Mouse (Mus musculus) Patski (cell line): ENCODE measurements around the gene Msi2. TPM values are rescaled to one million over a fixed set of nuclear protein-coding genes. Genes with fewer than 3 reads are reported as not detected.

Experiments
- ATAC-seq: fragments of 100-300 bp; one replicate; pipeline ENCODE4 v1.8.0; 2021
- CTCF ChIA-PET: fragments of 350-600 bp; sonication (Branson Sonifier 250); formaldehyde crosslinking; loops from one replicate; lab custom pipeline; 2022; ENCODE audit warnings: inconsistent platforms; lab: Charles Lee
- POLR2A ChIA-PET: fragments of 350-600 bp; sonication (Branson Sonifier 250); formaldehyde crosslinking; loops from one replicate; lab custom pipeline; 2022; ENCODE audit warnings: antibody characterized with exemption, inconsistent platforms; lab: Charles Lee
- DNase-seq: peaks from one replicate; pipeline ENCODE4 v3.0.0-alpha.2; 2011; ENCODE audit warnings: low read depth, low spot score
- H3K27me3 ChIP-seq: fragments of 371-371 bp; one replicate; pipeline ENCODE4 v1.5.1; 2021
- CTCF ChIP-seq: fragments of 100-300 bp; IDR thresholded peaks from one replicate; pipeline ENCODE4 v1.5.1; 2021
- in situ Hi-C: fragments of 300-500 bp; cut with MboI; formaldehyde crosslinking; loops from 3 replicates; pipeline ENCODE4 v1.11.1; 2018; ENCODE audit warnings: low pct_unique_long_range_greater_than_20kb, mixed read lengths
- polyA plus RNA-seq: library from polyadenylated mRNA; unstranded; gene quantifications from one replicate; pipeline ENCODE4 v1.2.3, GENCODE M21; 2021

Msi2 gene
- polyA plus RNA-seq, 1 experiment from 2014 or later: 72.3 TPM

DNA sequence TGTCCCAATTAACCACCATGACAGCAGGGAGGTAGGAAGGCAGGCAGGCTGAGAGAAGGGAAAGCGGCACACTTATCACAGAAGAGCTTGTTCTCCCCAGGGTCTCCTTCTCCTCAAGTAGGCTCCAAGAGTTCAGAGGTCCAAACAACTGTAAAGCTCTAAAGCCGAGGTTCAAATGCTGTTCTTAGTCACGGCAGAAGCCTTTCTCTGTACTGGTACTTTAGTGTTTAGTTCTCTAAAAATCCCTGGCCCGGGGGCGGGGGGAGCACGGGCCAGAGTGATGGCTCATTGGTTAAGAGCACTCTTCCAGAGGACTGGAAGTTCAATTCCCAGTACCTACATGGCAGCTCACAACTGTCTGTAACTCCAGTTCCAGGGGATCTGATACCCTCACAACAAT is 165.9 kb downstream of the Msi2 start:
- CTCF ChIA-PET: interaction anchor here (1.3 to 1.4 kb wide), 2 partner anchors 19 to 24 kb away, joined by 3 to 4 read pairs; no protein-coding TSS in a partner anchor

GRCm38 (mm10) chr11:88551034-88551433 is 167.3 kb downstream of the Msi2 start:
- no peak for DNase-seq
- in situ Hi-C loops: loop anchor here (5.0 to 10.0 kb wide), 3 partner anchors 66 to 274 kb away; no protein-coding TSS in a partner anchor

More for the DNA sequence above, 165.9 kb downstream of the Msi2 start:
- POLR2A ChIA-PET: interaction anchor here (0.6 to 1.1 kb wide), 2 partner anchors 32 to 76 kb away, joined by 3 read pairs; no protein-coding TSS in a partner anchor
- H3K27me3 ChIP-seq: no peaks in the 10 kb centered on the region
- DNase-seq (no peak), ATAC-seq (no peak)
- in situ Hi-C loops: loop anchor here (5.0 to 10.0 kb wide), 3 partner anchors 65 to 272 kb away; no protein-coding TSS in a partner anchor
- no peak for TF ChIP-seq CTCF

DNA sequence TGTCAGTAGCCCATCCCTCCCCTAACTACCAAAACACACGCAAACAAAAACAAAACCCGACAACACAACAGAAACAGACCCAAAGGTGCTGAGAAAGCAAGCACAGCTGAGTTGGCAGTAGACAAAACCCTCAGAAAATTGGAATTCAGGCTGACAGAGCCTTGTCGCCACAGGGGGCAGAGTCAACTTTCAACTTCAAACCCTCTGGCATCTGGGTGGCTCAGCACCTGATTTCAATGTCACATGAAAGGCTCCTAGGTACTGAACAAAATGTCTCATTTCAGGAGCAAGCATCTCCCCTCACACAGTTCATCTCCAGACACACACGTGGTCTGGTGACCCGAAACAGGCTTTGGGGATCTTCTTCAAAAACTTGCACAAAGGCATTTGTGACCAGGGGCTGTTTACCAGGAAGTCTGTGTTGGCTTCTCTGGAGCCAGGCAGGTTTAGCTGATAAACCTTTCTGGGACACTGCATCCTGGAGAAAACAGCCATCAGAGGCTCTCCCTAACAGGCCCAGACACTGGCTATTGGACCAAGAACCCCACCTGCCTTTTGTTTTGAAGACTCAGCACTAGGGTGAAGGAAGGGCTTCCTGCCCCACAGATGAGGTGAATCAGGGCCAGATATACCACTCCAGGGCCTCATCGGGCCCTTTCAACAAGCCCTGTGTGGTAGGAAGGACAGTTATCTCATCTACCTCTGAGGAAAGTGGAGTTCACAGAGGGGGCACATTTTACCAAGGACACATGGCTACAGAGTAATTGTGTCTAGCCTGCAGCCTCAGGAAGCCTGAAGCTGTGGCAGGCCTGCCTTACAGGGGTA is 168.0 kb downstream of the Msi2 start:
- ATAC-seq (no peak), DNase-seq (no peak)
- no peaks in the 10 kb centered on the region for H3K27me3 ChIP-seq
- POLR2A ChIA-PET: no interaction called here
- in situ Hi-C loops: loop anchor here (5.0 to 10.0 kb wide), 3 partner anchors 67 to 275 kb away; no protein-coding TSS in a partner anchor
- TF ChIP-seq CTCF: no peak
- CTCF ChIA-PET: interaction anchor here (0.9 to 1.4 kb wide), 3 partner anchors 8 to 69 kb away, joined by 3 to 5 read pairs (median 4); no protein-coding TSS in a partner anchor

More at GRCm38 (mm10) chr11:88551034-88551433, 167.3 kb downstream of the Msi2 start:
- ATAC-seq: peak; percentile 23
- ChIA-PET POLR2A (no interaction called here), CTCF (interaction anchor here (0.9 kb wide), 1 partner anchor 9 kb away, joined by 4 read pairs; no protein-coding TSS in a partner anchor)
- H3K27me3 ChIP-seq: no peaks in the 10 kb centered on the region
- TF ChIP-seq CTCF: no peak

- ChIA-PET POLR2A (no interaction called here), CTCF (interaction anchor here (1.2 to 1.4 kb wide), 2 partner anchors 46 to 70 kb away, joined by 3 to 5 read pairs; no protein-coding TSS in a partner anchor)
- no peak for TF ChIP-seq CTCF
- H3K27me3 ChIP-seq: no peaks in the 10 kb centered on the region
- in situ Hi-C loops: no loop called here
- DNase-seq: no peak
- no peak for ATAC-seq
Measured at GRCm38 (mm10) chr11:88549529-88549900, 168.8 kb downstream of the Msi2 start.

- CTCF ChIA-PET: interaction anchor here (1.1 to 1.4 kb wide), 3 partner anchors 18 to 71 kb away, joined by 3 to 5 read pairs (median 3); no protein-coding TSS in a partner anchor
- no peak for ATAC-seq
- H3K27me3 ChIP-seq: no peaks in the 10 kb centered on the region
- in situ Hi-C loops: no loop called here
- no peak for DNase-seq
- POLR2A ChIA-PET: no interaction called here
- no peak for TF ChIP-seq CTCF
Measured at GRCm38 (mm10) chr11:88548832-88549528, 169.3 kb downstream of the Msi2 start.

DNA sequence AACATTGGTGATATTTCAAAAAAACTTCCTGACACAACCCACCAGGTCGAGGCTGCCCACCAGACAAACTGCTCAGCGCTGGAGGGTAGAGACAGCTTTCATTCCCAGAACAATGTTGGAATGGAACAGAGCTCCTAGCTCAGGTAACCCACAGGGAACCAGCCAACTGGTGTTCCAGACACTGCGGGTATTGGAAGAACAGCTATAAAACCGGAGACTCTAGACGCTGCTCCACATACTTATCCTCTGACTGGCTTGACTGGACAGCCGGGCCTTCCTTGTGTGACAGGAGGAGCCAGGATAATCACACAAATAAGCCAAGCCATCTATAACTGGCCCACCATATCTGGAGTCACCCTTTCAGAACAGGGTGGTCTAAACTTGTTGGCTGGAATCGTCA is 169.9 kb downstream of the Msi2 start:
- POLR2A ChIA-PET: no interaction called here
- ATAC-seq: no peak
- H3K27me3 ChIP-seq: no peaks in the 10 kb centered on the region
- no peak for DNase-seq
- CTCF ChIA-PET: interaction anchor here (1.1 kb wide), 1 partner anchor 18 kb away, joined by 3 read pairs; no protein-coding TSS in a partner anchor
- in situ Hi-C loops: no loop called here
- no peak for TF ChIP-seq CTCF

GRCm38 (mm10) chr11:88543771-88544170 is 174.5 kb downstream of the Msi2 start:
- in situ Hi-C loops: no loop called here
- CTCF ChIA-PET: no interaction called here
- POLR2A ChIA-PET: no interaction called here
- H3K27me3 ChIP-seq: no peaks in the 10 kb centered on the region
- DNase-seq (no peak), ATAC-seq (no peak)
- TF ChIP-seq CTCF: no peak

- ChIA-PET POLR2A (no interaction called here), CTCF (no interaction called here)
- no peaks in the 10 kb centered on the region for H3K27me3 ChIP-seq
- no peak for TF ChIP-seq CTCF
- ATAC-seq (no peak), DNase-seq (no peak)
- in situ Hi-C loops: no loop called here
Measured at GRCm38 (mm10) chr11:88542817-88543216, 175.5 kb downstream of the Msi2 start.

- DNase-seq (no peak), ATAC-seq (no peak)
- in situ Hi-C loops: no loop called here
- CTCF ChIA-PET: interaction anchor here (0.8 to 1.1 kb wide), 2 partner anchors 9 to 13 kb away, joined by 3 to 4 read pairs; no protein-coding TSS in a partner anchor
- TF ChIP-seq CTCF: no peak
- H3K27me3 ChIP-seq: no peaks in the 10 kb centered on the region
- POLR2A ChIA-PET: interaction anchor here (0.6 kb wide), 1 partner anchor 17 kb away, joined by 3 read pairs; no protein-coding TSS in a partner anchor
Measured at GRCm38 (mm10) chr11:88541666-88542639, 176.4 kb downstream of the Msi2 start.
